Mouse (Mus musculus) lung, postnatal 14 days (tissue): ENCODE measurements at regions not wholly inside any gene's neighbourhood (a gene's known extent, or its start where the extent isn't known, plus 50 kb on each side); places are given as distances from the start of the nearest gene placed in this dataset.
A peak's percentile ranks its signal among the peaks of the same experiment; 100 is the strongest.

ENCODE experiments used
- DNase-seq: peaks from one replicate; pipeline ENCODE4 v3.0.0; 2021

DNA sequence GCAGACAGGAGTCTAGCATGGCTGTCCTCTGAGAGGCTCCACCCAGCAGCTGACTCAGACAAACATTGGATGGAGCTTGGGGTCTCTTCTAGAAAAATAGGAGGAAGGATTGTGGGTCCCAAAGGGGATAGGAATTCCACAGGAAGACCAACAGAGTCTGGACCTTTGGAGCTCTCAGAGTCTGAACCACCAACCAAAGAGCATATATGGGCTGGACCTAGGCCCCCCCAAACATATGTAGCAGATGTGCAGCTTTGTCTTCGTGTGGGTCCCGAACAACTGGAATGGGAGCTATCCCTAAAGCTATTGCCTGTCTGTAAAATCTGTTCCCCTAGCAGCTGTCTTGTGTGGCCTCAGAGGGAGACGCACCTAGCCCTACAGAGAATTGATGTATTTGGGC lies 50.1 kb upstream of the Cpm start:
- no peak for DNase-seq

DNA sequence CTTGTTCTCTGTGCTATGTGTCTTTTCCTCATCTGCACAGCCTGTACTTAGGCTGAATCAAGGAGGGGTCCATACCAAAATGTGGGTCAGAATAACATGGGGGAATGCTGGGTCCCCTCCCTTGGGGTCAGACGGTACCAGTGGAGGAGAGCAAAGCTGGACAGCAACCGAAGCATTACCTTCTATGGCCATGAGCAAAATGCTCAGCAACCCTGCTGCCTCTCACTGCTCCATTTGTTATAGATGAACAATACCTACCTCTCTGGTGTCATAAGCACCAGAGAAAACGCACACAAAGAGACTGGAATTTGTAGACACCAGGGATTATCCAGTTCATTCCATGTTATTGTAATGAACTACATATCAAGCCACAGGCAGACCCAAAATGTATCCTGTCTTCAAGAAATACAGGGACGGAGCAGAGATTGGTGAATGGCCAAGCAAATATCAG lies 50.6 kb upstream of the Cpm start:
- no peak for DNase-seq

DNA sequence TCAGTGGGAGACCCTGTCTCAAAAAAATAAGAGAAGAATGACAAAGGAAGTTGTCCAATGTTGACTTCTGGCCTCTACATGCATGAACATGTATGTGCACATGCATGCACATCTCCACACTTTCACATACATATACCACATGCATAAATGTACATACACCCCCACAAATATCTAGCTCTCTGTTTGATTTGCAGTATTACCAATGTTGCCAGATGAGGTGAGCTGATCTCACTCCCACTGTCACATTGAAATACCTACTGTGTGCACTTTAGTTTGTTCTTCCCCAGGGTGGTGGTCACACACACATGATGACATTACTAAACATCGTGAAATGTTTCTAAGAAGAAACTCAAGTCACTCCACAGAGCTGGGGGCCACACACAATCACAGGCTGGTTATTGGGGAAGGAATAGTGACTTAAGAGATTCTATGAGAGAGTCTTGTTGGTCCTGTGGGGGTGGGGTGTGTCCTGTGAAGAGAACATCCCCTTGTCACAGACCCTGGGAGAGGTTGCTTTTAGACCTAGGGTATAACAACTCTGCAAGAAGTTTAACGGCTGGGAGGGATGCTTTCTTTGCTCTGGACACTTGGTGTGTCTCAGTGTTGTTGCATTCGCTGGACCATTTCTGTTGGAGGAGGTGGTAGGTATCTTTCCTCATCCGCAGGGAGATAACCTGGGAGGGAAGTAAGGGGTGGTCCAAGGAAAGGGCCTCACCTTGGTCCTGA lies 51.2 kb upstream of the Cpm start:
- DNase-seq = no peak

DNA sequence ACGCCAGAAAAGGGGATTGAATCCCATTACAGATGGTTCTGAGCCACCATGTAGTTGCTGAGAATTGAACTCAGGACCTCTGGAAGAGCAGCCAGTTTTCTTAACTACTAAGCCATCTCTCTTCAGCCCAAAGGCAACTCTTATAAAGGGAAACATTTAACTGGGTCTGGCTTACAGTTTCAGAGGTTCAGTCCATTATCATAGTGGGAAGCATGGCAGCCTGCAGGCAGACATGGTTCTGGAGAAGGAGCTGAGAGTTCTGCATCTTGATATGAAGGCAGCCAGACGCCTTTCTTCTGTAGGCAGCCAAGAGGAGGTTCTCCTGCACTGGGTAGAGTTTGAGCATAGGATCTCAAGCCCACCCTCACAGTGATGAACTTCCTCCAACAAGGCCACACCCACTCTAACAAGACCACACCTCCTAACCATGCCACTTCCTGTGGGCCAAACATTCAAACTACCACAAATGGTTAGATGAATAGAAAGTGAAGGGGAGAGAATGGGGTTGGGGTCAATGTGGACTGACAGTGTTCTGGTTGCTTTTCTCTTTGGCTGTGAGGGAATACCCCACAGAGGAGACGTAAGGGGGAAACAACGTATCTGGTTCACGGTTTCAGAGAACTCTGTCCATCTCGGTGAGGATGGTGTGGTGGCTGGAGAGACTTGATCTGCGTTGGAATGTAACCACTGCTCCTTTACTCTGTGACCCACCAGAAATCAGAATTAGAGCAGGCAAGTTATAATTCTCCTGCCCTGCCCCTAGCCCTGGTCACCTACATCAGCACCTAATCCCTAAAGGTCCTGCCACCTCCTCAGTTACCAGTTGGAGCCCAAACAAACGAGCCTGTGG lies 52.2 kb upstream of the Cpm start:
- no peak for DNase-seq

DNA sequence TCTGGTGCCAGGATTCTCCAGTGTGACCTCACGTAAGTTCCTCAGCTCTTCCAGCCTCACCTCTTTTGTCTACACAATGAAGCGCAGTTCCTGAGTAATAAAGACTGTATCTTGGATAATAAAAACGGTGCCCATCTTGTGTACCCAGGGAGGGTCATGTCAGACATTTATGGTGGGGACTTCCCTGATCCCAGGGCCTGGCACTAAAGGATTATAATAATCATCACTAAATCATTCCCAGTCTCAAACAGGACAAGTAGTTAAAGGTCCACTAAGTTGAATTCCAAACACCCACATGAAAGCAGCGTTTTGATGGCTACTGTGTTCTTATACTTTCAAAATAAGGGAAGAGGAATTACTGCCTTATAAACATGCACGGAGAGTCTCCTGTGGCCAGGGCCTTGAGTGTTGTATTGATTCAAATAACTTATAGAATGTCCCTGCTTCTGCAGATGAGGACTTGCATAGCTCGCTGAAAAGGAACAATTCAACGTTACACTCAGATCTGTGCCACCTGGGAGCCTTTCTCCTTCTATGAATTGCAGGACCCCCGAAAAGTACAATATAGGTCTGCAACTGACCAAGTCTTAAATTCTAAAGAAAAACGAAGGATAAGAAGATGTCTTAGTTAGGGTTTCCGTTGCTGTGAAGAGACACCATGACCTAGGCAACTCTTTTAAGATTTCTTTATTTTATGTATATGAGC lies 53.0 kb upstream of the Cpm start:
- DNase-seq = no peak

DNA sequence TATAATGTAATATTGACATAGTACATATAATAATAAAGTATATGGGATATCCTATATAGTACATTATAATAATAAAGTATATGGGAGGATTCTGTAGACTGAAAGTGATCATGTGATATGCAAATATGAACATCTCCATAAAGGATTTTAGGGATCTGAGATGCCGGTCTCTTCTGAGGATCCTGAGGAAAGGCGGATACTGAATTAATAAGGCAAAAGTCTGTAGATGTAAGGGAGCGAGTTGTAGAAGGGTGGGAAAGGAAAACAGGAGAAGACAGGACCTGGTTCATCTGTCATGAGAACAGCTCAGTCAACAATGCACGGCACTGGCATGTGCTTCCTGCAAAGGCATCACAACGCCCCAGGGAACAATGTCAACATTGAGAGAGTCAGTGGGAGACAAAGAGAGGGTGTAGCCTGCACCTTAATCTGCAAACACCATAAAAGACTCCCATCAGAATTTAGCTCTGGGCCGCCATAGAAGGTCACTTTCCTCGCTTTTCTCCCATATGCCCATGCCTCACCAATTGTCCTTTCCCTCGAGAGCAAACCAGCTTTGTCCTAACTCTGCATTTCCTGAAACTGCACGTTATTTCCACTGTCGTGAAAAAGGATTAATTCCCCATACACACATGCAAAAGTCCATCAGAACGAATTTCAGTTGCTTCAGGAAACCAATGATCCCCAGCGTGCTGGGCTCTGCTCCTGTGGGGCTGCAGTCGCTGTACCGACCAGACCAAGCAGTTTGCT lies 53.7 kb upstream of the Cpm start:
- no peak for DNase-seq

DNA sequence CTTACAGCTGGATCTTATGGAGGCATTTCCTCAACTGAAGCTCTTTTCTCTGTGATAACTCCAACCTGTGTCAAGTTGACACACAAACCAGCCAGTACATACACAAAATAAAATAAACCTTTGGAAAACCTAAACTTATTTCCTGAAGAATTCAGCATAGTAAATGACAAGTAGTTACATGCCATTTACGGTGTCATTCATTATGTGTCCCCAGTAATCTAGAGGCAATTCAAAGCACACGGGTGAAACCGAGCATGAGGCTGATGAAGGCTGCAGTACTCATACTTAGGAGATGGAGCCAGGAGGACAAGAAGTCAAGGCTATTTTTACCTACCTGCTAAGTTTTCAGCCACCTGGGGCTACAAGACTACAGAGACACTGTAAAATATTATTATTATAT lies 54.4 kb upstream of the Cpm start:
- no peak for DNase-seq

DNA sequence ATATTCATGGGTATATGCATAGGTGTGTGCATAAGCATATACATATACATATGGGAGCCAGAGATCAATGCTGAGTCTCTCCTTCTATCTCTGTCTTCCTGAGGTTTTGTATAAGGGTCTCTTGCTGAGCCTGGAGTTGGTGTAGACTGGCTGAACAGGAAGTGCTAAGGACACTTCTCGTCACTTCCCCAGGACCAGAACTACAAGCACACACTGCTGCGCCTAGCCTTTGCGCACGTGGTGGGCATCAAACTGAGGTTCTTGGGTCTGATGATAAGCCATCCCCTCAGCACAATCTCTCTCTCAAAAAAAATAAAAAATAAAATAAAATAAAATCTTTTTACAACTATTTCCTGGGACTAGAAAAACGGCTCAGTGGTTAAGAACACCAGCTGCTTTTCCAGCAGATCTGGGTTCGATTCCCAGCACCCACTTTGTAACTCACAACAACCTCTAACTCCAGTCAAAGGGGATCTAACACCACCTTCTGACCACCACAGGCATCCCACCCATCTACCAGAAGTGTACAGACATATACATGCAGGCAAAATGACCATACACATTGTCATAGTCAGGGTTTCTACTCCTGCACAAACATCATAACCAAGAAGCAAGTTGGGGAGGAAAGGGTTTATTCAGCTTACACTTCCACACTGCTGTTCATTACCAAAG lies 55.1 kb upstream of the Cpm start:
- no peak for DNase-seq

DNA sequence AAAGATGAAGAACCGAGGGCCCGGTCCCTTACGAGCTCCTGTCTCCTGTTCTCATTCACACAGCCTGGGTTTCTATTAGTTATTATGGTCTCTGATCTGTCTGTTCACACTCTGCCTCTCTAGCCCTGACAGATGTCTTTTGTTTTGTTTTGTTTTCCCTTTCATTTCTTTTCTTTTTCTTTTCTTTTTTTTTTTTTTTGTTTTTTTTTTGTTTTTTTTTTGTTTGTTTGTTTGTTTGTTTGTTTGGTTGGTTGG lies 55.8 kb upstream of the Cpm start:
- no peak for DNase-seq

DNA sequence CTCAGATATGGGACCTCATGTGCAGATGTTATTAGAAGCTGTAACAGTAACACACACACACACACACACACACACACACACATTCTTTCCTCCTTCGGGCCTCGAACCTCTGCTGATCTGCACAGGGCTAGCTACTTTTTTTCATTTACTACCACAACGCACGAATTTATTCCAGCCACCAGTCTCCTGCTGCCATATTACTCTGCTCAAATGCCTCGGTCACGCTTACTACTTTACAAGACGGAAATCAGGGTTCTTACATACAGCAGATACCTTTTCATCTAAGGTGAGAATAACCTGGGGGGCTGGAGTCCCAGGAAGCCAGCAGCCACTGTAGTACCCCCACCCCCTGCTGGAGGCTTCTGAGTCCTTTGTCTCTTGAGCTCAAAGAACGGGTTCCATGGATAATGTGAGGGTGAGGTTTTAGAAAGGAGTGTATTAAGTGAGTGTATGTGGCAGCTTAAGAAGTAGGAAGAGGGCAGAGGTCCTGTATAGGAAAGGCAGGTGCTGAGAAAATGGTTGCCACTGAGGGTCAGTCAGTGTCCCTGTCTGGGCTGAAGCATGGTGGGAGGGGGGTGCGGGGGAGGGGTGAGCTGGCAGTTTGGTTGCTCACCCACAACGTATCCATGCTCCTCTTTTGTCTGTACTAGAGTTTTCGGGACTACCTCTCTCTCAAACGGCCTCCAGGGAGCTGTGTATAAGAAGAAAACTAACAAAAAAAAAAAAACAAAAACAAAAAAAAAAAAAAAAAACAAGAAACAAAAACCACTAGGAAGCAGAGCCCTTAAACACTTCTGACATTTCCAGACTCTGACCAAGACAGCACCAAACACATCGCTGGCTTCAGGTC lies 56.3 kb upstream of the Cpm start:
- no peak for DNase-seq

DNA sequence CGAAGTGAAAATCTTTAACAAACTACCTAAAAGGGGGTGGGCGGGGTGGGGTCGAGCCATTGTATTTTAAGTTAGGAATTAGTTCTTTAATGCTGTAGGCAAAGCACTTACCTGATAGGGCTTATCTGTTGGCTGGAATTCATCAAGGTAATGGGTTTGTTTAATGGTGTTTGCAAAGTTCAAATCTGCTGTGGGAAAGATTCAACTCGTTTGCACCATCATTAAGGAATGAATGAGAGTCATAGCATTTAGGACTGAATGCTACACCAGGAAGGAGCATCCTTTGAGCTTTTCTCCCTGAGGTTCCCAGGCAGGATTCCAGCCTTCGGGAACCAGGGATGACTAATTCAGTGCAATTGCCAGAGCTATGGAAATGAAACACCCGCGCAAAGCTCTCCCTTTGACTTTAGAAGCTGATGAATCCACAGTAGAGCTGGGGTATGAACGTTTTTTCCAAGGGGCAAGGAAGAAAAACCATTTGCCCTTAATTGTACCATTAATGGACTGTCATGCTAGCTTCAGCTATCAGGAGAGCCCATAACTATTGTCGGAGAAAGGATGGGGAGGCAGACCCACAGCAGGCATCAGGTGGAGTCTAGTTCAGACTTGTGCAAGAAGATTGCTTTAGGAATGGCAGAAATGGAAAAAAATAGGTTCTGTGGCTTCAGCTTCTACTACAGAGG lies 57.3 kb upstream of the Cpm start:
- DNase-seq = no peak

DNA sequence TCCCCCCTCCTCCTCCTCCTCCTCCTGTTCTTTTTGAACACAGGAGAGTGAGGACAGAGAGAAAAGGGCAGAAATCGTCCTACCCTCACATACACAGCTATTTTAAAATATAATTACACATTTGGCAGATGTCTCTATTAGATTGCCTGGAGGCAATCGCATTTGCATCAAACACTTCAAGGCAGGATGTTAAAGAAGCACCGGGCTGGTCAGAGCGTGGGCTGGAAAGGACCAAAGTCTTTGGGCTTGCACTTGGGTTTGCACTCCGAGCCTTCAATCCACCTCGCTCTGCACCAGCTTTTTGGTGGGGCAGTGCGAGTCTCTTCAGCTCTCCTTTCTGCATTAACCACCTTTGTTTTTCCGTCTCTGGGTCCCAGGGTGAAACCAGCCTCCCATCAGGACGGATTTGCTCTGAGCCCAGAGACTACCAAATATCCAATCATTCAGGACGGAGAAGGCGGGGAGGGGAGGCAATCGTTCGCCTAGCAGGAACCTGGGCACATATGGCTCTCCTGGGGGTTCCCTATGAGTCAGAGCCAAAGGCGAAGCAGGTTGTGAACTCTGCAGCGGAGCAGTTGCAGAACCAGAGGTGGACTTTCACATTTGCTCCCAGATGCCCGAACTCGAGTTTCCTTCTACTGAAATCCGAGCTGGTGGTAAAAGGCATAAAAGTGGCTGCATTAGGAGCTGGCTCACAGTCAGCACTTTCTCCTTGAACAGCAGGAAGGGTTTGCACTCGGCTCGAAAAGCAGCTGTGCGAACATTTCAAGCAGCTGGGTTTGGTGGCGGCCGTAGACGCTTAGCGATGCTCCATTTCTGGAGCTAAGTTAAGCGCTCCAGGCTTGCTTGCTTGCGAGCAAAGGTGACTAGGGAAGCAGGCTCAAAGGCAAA lies 58.1 kb upstream of the Cpm start:
- DNase-seq = peak; percentile 42

DNA sequence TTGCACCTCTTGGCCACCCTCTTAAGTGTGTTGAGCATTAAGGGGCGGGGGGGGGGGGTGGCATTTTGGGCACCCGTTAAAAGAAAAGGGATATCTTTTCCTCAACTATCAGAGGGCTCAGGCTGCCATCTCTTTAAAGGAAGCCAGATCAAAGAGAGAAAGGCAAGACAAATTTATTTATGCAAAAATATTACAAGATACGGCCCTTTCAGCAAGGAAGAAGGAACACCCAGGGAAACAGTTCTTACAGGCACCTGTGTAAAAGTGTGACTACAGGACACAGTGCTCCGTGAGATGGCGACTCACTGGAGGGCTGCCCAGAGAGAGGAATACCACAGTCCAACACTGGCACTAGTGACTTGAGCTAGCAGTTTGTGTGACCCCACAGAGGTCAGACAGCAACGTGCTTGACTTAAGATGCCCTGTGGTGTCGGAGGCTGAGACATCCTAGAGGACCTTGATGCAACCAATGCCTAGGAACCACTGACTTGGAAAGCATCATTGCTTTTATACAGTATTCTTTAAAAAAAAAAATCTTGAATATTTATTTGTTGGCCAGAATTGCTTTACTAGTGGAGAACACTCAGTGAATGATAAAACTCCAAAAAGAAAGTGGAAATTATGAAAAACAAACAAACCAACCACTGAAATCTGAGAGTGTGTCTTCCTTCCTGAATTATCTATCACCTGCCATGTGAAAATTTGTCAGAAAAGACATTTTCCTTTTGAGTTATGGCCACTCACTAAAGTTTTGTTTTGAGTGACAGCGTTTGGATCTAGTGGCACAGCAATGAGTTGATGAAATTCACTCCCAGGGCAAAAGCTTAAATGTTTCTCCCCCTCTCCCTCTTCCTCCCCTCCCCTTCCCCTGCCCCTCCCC lies 59.0 kb upstream of the Cpm start:
- DNase-seq = no peak

DNA sequence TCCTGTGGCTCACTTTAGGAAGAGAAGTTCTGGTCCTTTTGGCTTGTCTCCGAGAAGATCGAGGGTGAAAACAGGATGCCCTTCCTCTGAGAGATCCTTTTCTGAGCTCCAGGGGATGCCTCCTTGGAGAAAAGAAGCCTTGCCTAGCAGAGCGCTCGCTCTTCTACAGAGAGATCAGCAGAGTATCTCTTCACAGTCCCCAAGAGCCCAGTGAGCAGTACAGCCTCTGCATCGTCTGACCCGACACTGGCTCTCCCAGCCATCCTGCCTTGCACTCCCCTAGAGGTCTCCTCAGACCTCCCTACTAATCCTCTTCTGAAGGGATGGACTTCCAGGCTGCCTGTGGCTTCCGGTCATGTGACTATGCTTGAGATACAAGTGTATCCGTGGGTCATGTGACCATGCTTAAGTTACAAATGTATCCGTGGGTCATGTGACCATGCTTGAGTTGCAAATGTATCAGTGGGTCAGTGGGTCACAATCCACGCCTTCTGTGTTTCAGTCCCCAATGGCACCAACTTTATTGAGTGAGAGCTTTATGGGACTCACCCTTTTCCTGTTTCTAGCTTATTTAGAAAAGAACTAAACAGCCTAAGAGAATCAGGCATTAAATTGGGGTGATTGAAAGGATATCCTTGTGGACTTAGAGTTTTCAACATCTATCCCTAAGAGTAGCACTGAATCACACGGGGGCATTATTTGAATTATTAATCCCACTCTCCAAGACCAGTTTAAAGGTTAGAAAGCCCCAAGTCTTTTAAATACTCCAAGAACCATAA lies 59.8 kb upstream of the Cpm start:
- DNase-seq = no peak

DNA sequence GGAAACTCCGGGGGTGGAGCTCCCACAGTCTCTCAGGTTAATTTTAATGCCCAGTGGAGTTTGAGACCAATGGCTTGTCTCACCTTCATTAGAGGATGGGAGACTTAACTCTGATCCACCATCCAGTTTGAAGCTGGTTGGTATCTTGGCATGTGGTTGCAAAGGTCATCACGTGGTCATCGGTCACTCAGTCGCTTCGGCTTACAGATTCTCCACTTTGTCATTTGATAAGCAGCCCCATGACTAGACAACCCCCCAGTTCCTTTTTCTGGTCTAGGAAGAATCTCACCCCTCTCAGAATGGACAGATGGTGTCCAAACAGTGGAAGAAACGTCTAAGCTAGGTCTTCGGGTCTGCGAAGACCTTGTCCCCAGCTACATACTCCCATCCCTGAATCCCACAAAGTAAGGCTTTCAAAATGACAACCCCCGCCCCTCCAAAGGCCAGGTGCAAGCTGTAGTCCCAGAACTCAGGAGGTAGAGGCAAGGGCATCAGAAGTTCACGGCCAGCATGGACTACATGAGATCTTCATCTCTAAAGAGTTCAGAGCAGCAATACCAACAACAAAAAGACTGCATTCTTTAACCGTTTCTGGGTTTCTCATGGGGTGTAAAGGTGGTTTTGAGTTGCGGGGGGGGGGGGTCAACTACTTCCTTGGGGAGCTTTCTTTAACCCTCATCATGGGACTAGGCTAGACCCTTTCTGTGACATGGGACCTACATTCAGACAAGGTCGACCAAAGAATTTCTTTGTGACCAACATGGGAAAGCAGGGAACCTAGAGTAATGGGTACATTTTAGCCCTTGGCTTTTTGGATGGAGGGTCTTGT lies 60.6 kb upstream of the Cpm start:
- DNase-seq = no peak

DNA sequence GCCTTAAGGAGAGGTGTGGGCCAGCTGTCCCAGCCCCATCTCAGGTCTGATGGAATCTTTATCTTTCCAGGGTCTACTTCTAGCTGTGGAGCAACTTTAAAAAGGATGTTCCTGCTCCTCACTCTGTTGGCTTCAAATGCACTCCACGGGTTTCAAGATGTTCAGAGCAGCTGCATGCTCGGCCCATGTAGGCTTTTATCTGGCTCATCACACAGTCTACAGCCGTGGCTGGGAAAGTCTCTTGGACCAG lies 61.2 kb upstream of the Cpm start:
- DNase-seq = no peak

DNA sequence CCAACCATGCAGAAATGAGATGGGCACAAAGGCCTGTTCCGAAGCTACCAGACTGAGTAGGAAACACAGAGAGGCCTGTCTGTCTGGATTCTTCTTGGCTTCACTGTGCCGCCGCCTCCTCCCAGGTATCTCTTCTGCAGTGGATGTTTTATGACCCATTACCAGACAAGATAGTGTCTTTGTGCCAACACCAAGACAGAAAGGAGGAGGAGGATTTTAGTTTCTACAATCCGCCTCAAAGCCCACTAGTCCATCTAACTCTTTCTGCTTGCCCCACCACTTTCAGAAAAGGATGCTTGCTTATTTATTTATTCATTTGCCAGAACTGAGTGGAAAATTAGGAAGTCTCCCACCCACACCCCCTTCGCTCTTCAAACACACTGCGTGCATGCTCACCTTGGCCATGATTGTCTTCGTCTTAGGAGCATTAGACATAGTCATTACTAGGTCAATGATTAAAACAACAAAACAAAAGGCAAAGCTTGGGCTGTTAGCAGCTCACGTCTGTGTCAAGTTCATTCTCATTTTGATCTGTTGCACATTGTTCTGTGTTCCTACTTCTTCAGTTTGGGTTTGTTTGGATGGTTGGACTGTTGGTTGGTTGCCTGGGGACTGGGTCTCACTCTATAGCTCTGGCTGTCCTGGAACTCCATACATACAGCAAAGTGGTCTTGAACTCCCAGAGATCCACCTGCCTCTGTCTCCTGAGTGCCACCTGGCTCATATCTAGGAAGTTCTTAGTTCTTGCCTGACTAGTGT lies 61.7 kb upstream of the Cpm start:
- DNase-seq = no peak
